Mouse (Mus musculus) thymus, postnatal 36 days (tissue): Measurements from ENCODE around the gene Yif1b.
"Not testable (repeated sequence)": the region's sequence is repeated elsewhere in the genome, so short reads cannot be mapped to it uniquely, and the experiment has no call there.

Source experiments
- DNase-seq, 2 experiments: peaks; one replicate each; pipeline ENCODE4 v3.0.0; 2022; ENCODE audit warnings: mixed read lengths in 2 of 2

Yif1b gene

DNA sequence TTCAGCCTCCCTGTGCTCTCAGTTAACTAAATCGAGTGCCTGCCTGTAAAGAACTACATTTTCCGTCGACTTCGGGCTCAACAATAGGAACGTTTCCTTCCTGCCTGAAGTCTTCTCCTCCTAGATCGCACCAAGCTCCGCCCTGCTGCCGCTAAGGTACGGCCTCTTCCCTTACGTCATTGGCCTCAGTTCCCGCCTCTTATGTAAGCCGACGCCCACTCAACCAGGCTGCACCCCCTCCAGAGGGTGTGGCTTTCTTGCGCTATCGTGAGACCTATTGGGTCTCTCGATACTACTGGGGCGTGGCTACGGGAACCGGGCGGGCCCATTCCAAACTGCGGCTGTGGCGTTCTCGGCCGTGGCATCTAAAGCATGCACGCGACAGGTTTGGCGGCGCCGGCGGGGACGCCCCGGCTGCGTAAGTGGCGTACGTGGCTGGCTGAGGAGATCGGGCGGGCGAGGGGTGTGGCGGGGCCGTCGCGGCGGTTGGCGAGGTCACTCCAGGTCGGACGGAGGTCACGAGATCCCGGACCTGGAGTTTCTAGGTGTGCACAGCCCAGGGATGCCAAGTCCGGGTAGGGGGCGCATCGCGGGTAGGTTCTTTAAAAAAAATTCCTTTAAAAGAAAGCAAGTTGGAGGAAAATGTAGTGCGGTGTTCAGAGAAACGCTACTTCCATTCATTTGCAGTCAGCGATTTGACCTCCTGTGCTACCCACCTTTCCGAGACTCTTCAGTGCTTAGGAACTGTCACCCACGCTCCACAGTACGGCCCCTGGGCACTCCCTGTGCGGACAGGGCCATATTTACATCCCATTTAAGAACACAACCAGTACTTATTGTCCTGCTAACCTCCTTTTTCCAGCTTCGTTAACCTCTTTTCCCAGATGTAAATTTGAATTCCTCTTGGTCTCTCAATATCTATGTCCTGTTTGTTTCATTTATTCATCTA lies at the start of gene Yif1b:
Gene Yif1b, plus strand, starts transcription at position 311 of the 949 bp plus-strand sequence.
- DNase-seq = peak; percentile 98 to 99

DNA sequence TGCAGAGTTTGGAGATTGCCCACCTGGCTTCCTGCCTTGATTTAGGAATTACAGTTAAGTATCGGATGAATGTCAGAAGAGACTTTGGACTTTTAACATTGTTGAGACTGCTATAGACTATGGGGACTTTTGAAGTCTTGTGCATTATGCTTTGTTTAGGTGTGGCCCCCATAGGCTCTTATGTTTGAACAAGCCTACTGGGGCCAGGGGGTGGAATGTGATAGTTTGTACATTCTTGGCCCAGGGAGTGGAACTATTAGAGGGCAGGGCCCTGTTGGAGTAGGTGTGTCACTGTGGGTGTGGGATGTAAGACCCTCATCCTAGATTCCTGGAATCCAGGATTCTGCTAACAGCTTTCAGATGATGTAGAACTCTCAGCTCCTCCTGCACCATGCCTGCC lies 43.9 kb upstream of the Yif1b start:
- DNase-seq = not testable (repeated sequence)

DNA sequence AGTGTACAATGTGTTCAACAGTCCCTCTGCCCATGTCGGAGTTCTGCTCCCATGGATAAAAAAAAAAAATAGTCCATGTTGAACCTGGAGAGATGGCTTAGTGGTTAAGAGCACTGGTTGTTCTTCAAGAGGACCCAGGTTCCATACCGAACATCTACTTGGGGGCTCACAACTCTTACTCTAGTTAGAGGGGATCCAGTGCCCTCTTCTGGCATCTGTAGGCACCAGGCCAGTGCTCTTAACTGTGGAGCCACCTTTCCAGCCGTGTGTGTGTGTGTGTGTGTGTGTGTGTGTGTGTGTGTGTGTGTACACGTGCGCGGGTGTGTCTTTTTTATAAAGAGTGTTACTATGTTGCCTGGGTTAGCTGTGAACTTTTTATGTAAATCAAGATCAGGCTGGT lies 35.6 kb upstream of the Yif1b start:
- no peak for DNase-seq

DNA sequence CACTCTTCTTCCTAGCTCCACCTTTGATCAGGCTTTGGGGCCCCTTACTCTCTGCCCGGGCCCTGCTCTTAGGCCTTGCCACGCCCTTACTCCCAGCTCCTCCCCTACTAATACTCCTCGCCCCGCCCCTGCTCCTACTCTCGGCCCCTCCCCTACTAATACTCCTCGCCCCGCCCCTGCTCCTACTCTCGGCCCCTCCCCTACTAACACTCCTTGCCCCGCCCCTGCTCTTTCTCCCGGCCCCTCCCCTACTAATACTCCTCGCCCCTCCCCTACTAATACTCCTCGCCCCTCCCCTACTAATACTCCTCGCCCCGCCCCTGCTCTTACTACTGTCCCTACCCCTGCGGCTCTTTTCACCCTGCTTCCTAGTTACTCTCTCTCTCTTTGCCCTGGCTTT lies 27.1 kb upstream of the Yif1b start:
- peak in 1 of 2 experiments; percentile 39 for DNase-seq

DNA sequence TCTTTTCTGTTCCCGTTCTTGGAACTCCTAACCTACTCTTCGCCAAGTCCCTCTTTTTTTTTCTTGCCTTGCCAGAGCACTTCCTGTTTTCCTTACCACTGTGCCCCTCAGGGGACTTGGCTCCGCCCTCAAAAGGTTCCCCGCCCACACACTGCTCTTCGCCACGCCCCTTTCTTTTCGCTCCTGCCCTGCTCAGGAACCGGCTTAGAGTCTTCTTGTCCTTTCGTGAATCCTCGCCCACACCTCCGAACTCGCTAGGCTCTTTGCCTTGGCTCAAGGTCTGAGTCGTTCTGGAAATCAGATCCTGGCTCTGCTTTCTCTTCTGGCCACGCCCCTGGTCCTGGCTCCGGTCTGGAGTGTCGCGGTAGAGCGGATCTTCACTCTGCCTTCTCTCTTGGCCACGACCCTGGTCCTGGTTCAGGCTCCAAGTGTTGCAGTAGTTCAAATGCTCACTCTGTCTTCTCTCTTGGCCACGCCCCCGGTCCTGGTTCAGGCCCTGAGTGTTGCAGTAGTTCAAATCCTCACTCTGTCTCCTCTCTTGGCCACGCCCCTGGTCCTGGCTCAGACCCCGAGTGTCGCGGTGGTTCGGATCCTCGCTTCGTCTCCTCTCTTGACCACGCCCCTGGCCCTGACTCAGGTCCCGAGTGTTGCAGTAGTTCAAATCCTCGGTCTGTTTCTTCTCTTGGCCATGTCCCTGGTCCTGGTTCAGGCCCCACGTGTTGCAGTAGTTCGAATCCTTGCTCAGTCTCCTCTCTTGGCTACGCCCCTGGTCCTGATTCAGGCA lies 26.5 kb upstream of the Yif1b start:
- peak; percentile 84 to 88 for DNase-seq

DNA sequence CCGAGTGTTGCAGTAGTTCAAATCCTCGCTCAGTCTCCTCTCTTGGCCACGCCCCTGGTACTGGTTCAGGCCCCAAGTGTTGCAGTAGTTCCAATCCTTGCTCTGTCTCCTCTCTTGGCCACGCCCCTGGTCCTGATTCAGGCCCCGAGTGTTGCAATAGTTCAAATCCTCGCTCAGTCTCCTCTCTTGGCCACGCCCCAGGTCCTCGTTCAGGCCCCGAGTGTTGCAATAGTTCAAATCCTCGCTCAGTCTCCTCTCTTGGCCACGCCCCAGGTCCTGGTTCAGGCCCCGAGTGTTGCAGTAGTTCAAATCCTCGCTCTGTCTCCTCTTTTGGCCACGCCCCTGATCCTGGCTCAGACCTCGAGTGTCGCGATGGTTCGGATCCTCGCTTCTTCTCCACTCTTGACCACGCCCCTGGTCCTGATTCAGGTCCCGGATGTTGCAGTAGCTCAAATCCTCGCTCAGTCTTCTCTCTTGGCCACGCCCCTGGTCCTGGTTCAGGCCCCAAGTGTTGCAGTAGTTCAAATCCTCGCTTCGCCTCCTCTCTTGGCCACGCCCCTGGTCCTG lies 25.8 kb upstream of the Yif1b start:
- DNase-seq = no peak

DNA sequence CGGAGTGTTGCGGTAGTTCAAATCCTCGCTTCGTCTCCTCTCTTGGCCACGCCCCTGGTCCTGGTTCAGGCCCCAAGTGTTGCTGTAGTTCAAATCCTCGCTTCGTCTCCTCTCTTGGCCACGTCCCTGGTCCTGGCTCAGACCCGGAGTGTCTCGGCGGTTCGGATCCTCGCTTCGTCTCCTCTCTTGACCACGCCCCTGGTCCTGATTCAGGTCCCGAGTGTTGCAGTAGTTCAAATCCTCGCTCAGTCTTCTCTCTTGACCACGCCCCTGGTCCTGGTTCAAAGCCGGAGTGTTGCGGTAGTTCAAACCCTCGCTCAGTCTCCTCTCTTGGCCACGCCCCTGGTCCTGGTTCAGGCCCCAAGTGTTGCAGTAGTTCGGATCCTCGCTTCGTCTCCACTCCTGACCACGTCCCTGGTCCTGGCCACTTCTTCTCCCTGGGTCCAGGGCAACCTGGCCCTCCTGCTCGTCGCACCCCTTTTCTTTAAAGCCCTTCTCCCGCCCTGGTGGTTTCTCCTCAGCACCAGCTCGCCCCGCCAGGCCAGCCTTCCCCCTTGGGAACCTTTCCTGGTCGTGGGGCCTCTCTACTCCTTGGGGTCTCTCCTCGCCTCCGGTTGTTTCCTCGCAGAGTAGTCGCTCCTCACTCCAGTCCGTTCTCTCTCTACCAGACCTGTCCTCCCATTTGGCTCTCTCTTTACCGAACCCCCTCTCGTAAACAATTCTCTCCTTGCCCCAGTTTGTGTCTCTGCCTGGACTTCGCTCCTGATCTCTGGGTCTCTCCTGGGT lies 25.2 kb upstream of the Yif1b start:
- DNase-seq = not testable (repeated sequence)

DNA sequence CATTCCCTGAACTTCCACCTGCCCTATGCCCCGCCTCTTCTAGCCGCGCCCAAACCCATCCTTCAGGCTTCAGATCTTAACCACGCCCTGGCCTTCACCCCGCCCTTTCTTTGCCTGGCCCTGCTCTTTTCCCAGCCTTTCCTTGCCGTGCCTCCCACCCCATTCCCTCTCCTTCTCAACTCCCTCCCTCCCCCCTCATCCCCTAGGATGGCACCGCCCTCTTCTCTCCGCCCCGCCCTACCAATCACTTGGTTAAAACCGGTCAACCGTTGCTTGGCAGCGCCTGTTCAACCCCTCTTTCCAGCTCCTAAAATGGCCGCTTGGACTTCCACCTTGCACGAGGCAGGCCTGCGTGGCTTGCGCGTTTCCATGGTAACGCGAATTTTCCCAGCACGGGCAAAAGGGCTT lies 24.4 kb upstream of the Yif1b start, which contains the start of gene Catsperg1:
Gene Catsperg1, minus strand, starts transcription at position 361 of the 408 bp plus-strand sequence.
- no peak for DNase-seq

DNA sequence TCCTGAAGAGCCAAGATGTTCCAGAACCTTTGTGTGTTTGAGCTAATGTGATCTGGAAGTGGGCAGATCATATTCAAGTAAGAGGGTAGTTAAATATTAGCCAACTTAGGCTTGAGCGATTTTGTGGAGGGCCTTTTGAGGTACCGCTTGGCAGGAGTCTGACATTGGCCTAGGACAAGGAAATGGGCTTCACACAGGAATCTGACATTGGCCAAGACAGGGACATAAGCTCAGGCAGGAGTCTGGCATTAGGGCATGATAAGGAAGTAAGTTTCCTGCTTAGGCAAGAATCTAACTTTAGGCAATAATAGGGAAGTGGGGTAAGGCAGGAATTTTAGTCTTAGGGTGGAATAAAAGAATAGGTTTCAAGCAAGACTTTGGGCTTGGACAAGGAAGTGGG lies 23.9 kb upstream of the Yif1b start:
- DNase-seq = no peak

DNA sequence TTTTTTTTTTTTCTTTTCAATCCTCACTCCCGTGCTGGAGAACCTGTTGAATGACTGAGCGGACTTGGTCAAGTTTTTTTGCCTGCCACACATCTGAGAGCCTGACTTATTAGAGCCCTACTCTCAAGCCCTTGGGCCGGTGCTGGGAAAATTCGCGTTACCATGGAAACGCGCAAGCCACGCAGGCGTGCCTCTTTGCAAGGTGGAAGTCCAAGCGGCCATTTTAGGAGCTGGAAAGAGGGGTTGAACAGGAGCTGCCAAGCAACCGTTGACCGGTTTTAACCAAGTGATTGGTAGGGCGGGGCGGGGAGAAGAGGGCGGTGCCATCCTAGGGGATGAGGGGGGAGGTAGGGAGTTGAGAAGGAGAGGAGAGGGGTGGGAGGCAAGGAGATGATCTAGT lies 23.3 kb upstream of the Yif1b start:
- no peak for DNase-seq

DNA sequence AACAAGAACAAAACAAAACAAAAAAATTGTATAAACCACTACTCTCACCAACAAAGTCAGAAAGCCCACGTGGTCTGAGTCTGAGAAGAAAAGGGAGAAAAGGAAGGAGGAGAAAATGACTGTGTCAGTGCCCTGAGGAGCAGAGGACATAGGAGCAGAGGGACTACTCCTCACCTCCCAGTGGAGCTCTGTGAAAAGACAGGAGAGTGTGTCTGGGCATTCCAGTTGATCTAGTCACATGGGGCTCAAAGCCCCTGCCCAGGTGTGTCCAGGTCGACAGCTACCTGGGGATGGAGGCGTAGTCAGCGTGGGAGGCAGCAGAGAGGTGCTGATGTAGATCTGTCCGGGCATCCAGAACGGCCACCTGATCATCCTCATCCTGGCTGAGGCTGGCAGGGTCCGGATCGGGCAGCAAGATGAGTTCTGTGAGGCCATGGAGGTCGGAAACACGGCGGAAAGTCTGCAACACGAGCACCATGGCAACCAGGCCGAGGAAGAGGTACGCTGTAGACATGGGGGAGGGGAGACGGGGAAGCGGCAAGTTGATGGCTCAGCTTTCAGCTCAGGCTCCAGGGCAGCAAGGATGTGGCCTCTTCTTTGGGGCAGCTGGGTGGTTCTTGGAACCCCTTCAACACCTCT lies 13.3 kb upstream of the Yif1b start:
- no peak for DNase-seq

DNA sequence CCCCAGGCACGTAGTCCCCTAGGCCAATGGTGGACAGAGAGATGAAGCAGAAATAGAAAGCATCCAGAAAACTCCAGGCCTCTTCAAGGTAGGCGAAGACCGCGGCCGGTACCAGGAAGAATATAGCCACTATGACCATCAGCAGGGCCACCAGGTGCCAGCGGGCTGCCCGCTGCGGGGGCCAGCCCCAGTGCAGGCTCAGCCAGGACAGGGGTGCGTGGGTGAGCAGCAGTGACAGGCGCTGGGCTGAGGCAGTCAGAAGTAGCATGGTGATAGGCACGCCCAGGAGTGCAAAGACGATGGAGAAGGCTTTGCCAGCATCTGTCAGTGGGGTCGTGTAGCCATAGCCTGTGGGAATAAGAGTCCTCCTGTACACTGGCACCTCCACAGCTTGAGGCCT lies 12.6 kb upstream of the Yif1b start:
- no peak for DNase-seq

DNA sequence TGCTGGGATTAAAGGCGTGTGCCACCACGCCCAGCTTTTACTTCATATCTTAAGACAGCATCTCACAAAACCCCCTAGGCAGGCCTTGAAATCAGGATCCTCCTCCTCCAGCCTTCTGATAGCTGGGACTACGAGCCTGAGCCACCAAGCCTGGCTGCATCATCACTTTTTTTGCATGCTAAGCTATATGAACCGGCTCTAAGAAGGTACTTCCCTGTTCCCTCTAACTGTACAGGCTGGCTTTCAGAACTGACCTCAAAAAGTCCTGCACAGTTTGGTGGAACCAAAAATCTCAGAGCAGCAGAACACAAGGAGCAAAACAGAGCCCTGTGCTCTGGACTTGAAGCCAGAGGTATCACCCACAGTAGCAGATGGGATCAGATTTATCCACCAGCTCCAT lies 9.9 kb upstream of the Yif1b start:
- DNase-seq = no peak

DNA sequence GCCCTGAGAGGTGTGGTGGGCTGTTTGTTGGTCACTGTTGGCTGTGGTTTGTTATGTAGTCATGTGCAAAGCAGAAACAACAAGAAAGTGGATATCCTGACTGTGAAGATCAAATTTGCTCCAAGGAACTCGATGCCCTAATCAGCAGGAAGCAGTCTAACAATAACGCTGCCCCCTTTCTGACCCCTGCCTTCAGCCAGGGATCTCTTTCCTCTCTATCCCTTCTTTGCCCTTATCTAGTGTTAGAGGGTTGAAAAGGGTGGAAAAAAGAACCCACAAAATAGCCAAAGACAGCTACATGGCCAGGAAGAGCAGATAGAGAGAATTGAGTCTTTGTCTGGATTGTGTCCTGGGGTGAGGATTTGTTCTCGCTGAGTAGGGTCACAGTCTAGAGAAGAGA lies 7.6 kb upstream of the Yif1b start:
- DNase-seq = no peak

DNA sequence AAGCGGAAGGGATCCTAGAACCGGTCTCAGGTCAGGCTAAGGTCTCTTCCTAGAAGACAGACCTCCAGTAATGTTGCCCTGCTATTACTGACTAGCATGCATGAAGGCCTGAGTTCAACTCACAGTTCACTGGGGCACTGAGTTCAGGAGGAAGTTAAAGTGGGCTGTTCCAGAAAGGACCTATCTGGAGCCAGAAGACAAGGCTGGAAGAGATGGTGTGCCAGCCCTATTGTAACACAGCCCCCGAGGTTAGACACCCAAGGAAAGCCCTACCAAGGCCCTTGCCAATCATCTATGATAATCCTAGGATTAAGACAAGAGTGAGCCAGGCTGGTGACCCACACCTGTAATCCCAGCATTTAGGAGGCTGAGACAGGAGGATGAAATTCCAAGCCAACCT lies 6.6 kb upstream of the Yif1b start:
- DNase-seq = no peak

DNA sequence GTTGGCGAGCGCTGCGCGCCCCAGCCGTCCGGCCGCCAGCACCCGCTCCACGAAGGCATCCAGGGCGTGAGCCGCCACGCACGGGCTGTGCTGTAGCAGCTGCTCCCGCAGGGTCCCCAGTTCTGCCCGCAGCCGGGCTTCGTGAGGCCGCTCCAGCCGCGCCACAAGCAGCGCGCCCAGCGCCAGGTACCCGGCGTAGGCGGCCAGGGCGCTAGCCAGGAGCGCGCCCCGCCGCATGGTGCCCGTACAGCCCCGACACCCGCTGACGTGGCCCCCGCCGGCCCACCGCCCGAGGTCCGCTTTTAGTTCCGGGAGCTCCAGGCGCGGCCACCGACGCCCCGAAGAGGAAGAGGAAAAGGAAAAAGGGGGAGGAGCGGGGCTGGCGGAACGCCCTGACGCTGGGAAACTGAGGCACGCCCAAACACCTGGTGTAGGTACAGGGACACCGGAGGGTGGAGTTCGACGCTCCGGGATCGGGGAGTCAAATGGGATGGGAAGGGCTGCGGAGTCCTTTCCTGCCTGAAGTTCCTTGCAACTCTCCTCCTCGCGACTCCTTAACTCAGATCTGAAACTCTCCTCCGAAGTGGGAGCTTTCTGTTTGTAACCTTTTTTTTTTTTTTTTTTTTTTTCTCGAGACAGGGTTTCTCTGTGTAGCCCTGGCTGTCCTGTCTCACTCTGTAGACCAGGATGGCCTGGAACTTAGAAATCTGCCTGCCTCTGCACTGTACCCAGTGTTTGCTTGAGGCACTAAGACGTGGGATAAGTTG lies 5.7 kb upstream of the Yif1b start, which contains the start of gene Kcnk6:
Gene Kcnk6, minus strand, starts transcription at position 269 of the 767 bp plus-strand sequence.
- DNase-seq = peak; percentile 26 to 44

DNA sequence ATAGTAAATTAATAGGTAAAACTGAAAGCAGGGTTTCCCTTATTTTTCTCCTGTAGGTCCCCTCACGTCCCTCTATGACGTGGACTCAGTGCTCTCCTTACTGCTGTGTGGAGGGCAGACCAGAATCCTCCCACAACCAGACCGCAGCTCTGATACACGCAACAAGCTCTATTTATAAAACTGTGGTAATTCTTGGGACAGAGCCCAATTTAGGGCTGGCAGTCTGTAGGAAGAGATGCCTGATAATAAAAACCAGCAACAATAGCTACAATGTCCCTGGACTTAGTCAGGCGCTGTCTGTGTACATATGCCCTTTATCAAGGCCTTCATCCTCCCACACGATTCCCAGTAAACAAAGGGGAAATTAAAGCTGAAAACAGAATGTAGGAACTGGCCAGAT lies 4.4 kb upstream of the Yif1b start:
- DNase-seq = no peak

DNA sequence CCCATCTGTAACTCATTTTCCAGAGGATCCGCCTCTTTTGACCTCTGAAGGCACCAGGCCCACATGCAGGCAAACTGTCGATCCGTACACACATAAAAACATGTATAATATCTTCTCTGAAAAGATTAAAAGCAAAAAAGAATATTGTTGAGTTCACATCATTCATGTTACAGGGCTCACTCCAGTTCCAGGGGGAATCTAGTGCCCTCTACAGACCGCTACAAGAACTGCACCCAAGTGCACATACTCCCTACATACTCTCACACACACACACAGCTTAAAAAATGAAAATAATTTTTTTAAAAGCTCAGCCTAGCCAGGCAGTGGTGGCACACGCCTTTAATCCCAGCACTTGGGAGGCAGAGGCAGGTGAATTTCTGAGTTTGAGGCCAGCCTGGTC lies 3.5 kb upstream of the Yif1b start:
- DNase-seq = no peak

DNA sequence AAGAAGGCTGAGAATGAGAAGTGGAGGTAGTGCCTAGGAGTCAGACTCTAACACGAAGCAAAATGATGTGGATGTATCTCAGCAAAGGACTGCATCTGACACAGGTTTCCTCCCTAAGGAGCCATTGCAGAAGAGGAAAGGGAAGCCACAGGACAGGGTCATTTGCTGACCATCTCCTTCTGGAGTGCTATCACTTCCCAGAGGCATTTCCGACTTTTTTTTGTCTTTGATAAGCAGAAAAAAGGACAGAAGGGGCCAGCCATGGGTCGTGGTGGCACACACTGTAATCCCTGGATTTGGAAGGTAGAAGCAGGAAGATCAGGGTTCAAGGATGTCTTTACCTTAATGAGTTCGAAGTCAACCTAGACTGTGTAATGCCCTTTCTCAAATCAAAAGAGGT lies 1.5 kb upstream of the Yif1b start:
- DNase-seq = no peak

DNA sequence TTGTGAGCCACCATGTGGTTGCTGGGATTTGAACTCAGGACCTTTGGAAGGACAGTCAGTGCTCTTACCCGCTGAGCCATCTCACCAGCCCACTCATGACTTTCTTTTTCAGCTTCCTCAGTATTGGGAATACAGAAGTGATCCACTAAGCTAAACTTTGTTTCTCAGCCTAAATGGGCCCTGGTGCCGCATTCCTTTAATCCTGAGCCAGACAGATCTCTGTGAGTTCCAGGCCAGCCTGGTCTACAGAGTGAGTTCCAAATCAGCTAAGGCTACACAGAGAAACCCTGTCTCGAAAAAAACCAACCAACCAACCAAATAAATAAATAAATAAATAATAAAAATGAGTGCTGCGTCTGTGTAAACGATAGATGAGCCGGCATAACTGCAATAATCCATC lies 533 bp upstream of the Yif1b start:
- not testable (repeated sequence) for DNase-seq

DNA sequence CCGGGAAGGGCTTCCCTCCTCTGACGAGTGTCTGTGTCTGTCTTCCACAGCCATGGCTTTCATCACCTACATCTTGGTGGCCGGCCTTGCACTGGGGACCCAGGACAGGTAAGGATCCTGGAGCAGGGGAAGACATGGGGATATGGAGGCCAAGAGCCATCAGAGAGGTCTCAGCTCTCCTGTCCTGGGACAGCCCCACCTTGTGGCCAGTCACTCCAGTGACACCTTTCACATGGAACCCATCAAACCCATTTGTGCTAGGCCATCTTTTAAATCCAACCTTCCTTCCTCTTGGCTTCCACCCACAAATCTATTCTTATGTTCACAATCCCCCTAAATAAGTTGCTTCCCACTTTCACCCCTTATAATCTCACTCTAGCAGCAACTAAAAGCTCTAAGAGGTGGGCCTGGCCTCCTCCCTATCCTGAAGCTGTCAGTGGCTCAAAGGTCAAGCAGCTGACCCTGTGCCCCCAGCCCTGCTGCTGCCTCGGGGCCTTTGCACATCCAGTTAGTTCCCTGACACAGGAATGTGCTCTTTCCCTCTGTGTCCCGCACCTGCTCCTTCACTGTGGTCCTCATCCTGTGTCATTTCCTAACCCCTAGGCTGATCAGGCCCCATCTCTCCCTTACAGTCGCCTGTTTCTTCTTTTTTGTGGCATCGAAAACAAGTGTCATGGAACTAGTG lies 6.7 kb downstream of the Yif1b start:
- peak; percentile 36 to 46 for DNase-seq
